Mouse (Mus musculus) hindbrain, embryonic 16.5 days (tissue): Measurements from ENCODE around the gene Kbtbd12. TPM values are rescaled to one million over a fixed set of nuclear protein-coding genes. Genes with fewer than 3 reads are reported as not detected.
A peak's percentile ranks its signal among the peaks of the same experiment; 100 is the strongest.

ENCODE experiments used
- ATAC-seq: fragments of 200-750 bp; cut with Nextera tagmentation; 2 replicates; pipeline ENCODE4 v1.8.0; 2017; ENCODE audit warnings: moderate TSS enrichment, moderate library complexity
- H3K27ac ChIP-seq: fragments of 300-500 bp; sonication (generic); 2 replicates; pipeline ENCODE4 v1.5.1; 2014; ENCODE audit warnings: low read depth, mild to moderate bottlenecking, control low read depth, low read length, moderate library complexity
- H3K27me3 ChIP-seq: fragments of 300-500 bp; sonication (generic); replicated peaks from 2 replicates; pipeline ENCODE4 v1.6.1; 2014; ENCODE audit warnings: low read length; ENCODE audit not compliant: control insufficient read depth, insufficient read depth
- H3K36me3 ChIP-seq: fragments of 300-500 bp; sonication (generic); 2 replicates; pipeline ENCODE4 v1.6.1; 2014; ENCODE audit warnings: mild to moderate bottlenecking, low read length, moderate library complexity, mixed read lengths; ENCODE audit not compliant: control insufficient read depth, insufficient read depth
- H3K4me1 ChIP-seq: fragments of 300-500 bp; sonication (generic); 2 replicates; pipeline ENCODE4 v1.6.1; 2014; ENCODE audit warnings: low read depth, low read length; ENCODE audit not compliant: control insufficient read depth, insufficient read depth
- H3K4me2 ChIP-seq: fragments of 300-500 bp; sonication (generic); 2 replicates; pipeline ENCODE4 v1.6.1; 2014; ENCODE audit warnings: mild to moderate bottlenecking, low read length, control low read depth, moderate library complexity
- H3K4me3 ChIP-seq: fragments of 300-500 bp; sonication (generic); 2 replicates; pipeline ENCODE4 v1.5.1; 2014; ENCODE audit warnings: mild to moderate bottlenecking, low read length, control low read depth, moderate library complexity
- H3K9ac ChIP-seq: fragments of 300-500 bp; sonication (generic); 2 replicates; pipeline ENCODE4 v1.6.1; 2014; ENCODE audit warnings: low read depth, mild to moderate bottlenecking, control low read depth, low read length, moderate library complexity
- H3K9me3 ChIP-seq: fragments of 300-500 bp; sonication (generic); 2 replicates; pipeline ENCODE4 v1.6.1; 2014; ENCODE audit warnings: mild to moderate bottlenecking, low read length, moderate library complexity; ENCODE audit not compliant: control insufficient read depth
- WGBS: fragments of 180-500 bp; shearing (Covaris S2); extraction: QIAGEN DNeasy Blood & Tissue Kit; methylation state at CpG from one replicate; pipeline ENCODE4 v1.1.7; 2014; 5-methylcytosine and 5-hydroxymethylcytosine counted together
- polyA plus RNA-seq: library from polyadenylated mRNA; unstranded; fragments of >200 nt; fragmentation: Nextera tagmentation; extraction: Ambion mirVana; gene quantifications from 2 replicates; pipeline ENCODE4 v1.2.1, GENCODE M21; 2015

Gene Kbtbd12
- polyA plus RNA-seq, 1 experiment from 2014 or later: 0.60 TPM

DNA sequence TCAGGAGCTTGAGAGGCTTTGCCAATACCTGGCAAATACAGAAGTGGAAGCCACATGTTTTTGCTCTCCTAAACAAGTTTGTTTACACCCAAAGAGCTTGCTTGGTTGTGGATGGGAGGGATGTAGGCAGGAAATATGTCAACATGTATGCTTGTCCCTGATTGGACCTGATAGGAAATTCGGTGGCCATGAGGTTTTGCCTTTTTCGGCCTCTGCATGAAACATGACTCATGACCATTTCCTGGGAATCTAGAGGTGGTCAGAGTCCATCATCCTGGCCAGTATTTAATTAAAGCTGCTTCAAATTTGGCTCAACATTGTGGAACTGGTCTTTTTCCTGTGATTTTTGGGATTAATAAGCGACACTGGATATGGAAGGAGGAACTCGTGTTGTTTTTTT lies 53.8 kb downstream of the Kbtbd12 start:
- WGBS: 93% methylated on average over 4 of the region's 4 CpGs
- no peak overlapping the region for H3K4me3 ChIP-seq
- H3K9ac ChIP-seq: no peak overlapping the region
- H3K4me2 ChIP-seq: no peak overlapping the region
- no peaks in the 10 kb centered on the region for H3K4me1 ChIP-seq
- ATAC-seq: no peak
- no peak overlapping the region for H3K27ac ChIP-seq
- no peaks in the 10 kb centered on the region for H3K9me3 ChIP-seq
- no peaks in the 10 kb centered on the region for H3K27me3 ChIP-seq
- no peaks in the 10 kb centered on the region for H3K36me3 ChIP-seq

GRCm38 (mm10) chr6:88576495-88576894 lies 61.3 kb downstream of the Kbtbd12 start:
- no peak for ATAC-seq
- WGBS: 86% methylated on average over 11 of the region's 11 CpGs
- no peak overlapping the region for H3K27ac ChIP-seq
- H3K4me1 ChIP-seq: no peaks in the 10 kb centered on the region
- H3K9me3 ChIP-seq: no peaks in the 10 kb centered on the region
- no peak overlapping the region for H3K4me2 ChIP-seq
- H3K27me3 ChIP-seq: no peaks in the 10 kb centered on the region
- H3K4me3 ChIP-seq: no peak overlapping the region
- H3K36me3 ChIP-seq: no peaks in the 10 kb centered on the region
- no peak overlapping the region for H3K9ac ChIP-seq

- ATAC-seq: no peak
- Histone ChIP-seq H3K27ac (no peak overlapping the region), H3K4me1 (peaks cover 4% of the 10 kb centered on the region; the same call in 1 of the 2 replicates), H3K4me2 (0 out of 2 replicates have a peak overlapping the region, but pooled peaks have one; percentile 10), H3K9ac (no peak overlapping the region), H3K9me3 (no peaks in the 10 kb centered on the region), H3K27me3 (peaks cover 7% of the 10 kb centered on the region), H3K4me3 (no peak overlapping the region), H3K36me3 (no peaks in the 10 kb centered on the region)
- 14% methylated on average over 7 of the region's 7 CpGs for WGBS
These were observed 71.1 kb downstream of the Kbtbd12 start for GRCm38 (mm10) chr6:88566676-88567075.

- Histone ChIP-seq H3K36me3 (no peaks in the 10 kb centered on the region), H3K27me3 (peaks cover 7% of the 10 kb centered on the region), H3K9ac (no peak overlapping the region), H3K4me2 (no peak overlapping the region), H3K4me1 (peaks cover 4% of the 10 kb centered on the region; the same call in 1 of the 2 replicates), H3K27ac (no peak overlapping the region), H3K9me3 (no peaks in the 10 kb centered on the region), H3K4me3 (no peak overlapping the region)
- ATAC-seq: no peak
- 24% methylated on average over 6 of the region's 6 CpGs for WGBS
These were observed 72.7 kb downstream of the Kbtbd12 start for GRCm38 (mm10) chr6:88565033-88565432.

DNA sequence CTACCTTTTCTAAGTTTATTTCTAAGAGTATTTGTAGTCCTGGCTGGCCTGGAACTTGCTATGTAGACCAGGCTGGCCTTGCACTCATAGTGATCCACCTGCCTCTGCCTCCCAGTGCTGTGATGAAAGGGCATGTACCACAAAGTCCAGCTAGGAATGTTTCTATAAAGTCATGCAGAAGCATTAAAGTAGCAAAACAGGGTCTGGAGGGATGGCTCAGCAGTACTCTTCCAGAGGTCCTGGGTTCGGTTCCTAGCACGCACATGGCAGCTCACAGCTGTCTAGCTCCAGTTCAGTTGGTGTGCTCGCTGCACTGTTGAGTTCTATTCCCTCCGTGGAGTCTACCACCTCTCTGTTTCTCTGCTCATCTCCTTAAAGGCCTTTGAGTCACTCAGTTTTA lies 77.6 kb downstream of the Kbtbd12 start:
- ATAC-seq: no peak
- 87% methylated on average over 4 of the region's 4 CpGs for WGBS
- H3K9me3 ChIP-seq: no peaks in the 10 kb centered on the region

DNA sequence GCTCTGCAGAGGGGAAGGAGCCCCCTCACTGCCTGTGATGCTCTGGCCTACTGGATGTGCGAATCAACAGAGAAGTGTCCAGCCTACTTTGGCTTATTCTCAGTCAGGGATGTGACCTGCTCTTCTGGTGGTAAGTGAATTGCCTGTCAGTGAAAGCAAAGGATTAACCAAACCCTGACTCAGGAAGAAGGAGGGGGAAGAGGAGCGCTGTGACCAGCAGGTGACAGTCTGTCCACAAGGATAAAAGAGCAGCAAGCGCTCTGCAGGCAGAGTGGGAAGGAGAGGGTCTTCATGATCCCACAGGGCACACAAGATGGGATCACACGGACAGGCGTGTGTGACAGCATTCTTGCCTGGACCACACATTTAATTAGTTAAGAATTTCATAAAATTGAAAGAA lies 78.1 kb downstream of the Kbtbd12 start:
- no peaks in the 10 kb centered on the region for H3K9me3 ChIP-seq
- no peak overlapping the region for H3K27ac ChIP-seq
- no peaks in the 10 kb centered on the region for H3K27me3 ChIP-seq
- no peaks in the 10 kb centered on the region for H3K4me1 ChIP-seq
- no peak overlapping the region for H3K4me2 ChIP-seq
- no peak overlapping the region for H3K9ac ChIP-seq
- 34% methylated on average over 5 of the region's 5 CpGs for WGBS
- no peak; the same call in 1 of the 2 replicates for ATAC-seq
- H3K36me3 ChIP-seq: no peaks in the 10 kb centered on the region
- no peak overlapping the region for H3K4me3 ChIP-seq

More for the DNA sequence above, 77.6 kb downstream of the Kbtbd12 start:
- Histone ChIP-seq H3K36me3 (no peaks in the 10 kb centered on the region), H3K4me3 (no peak overlapping the region), H3K9ac (no peak overlapping the region), H3K4me1 (no peaks in the 10 kb centered on the region), H3K27ac (no peak overlapping the region), H3K27me3 (no peaks in the 10 kb centered on the region), H3K4me2 (no peak overlapping the region)

DNA sequence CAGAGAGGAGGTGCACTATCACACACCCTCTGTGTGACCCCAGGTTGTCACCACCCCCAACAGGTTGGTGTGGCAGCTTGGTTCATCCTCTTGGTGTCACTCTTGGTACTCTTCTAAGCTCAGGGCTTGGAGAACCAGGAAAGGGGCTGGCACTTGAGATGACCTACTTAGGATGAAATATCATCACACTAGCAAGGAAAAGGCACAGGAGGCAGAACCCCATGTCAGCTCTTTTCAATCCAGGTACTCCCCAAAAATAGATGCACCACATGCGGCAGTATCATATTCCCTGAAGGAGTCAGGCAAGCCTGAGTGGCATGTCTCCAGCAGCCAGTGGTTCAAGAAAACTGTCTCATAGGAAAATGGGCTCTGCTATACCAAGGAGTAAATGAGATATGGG lies 79.7 kb downstream of the Kbtbd12 start:
- no peak overlapping the region for H3K4me2 ChIP-seq
- H3K27me3 ChIP-seq: no peaks in the 10 kb centered on the region
- 72% methylated on average over 1 of the region's 1 CpGs for WGBS
- H3K36me3 ChIP-seq: no peaks in the 10 kb centered on the region
- H3K4me1 ChIP-seq: no peaks in the 10 kb centered on the region
- H3K9ac ChIP-seq: no peak overlapping the region
- ATAC-seq: 0 out of 2 replicates have a peak, but pooled peaks have one; percentile 42
- no peak overlapping the region for H3K4me3 ChIP-seq
- no peaks in the 10 kb centered on the region for H3K9me3 ChIP-seq
- no peak overlapping the region for H3K27ac ChIP-seq

GRCm38 (mm10) chr6:88557548-88557947 lies 80.2 kb downstream of the Kbtbd12 start:
- Histone ChIP-seq H3K4me3 (no peak overlapping the region), H3K27ac (no peak overlapping the region), H3K27me3 (no peaks in the 10 kb centered on the region), H3K9ac (no peak overlapping the region), H3K4me2 (no peak overlapping the region), H3K4me1 (no peaks in the 10 kb centered on the region), H3K9me3 (no peaks in the 10 kb centered on the region), H3K36me3 (no peaks in the 10 kb centered on the region)
- no peak for ATAC-seq
- WGBS: 10% methylated on average over 4 of the region's 4 CpGs

DNA sequence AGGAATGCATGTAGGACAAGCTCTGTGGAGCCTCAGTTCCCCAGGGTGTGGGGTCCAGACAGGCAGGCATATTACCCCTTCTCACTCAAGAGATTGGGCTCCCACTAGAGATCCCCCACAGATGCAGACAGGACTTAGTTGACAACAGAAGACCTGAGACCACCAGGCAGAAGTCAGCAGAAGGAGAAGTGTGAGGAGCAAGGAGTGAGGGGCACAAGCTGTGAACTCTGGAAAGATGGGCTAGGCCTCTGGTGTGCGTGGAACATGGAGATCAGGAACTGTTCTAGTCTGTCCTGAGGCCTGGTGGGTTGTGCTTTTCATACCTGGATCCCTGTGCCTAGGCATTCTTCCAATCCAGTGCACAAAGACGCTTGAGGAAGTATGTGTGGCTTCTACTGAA lies 87.8 kb downstream of the Kbtbd12 start:
- Histone ChIP-seq H3K4me3 (no peak overlapping the region), H3K27ac (no peak overlapping the region), H3K36me3 (no peaks in the 10 kb centered on the region), H3K27me3 (no peaks in the 10 kb centered on the region), H3K9me3 (no peaks in the 10 kb centered on the region), H3K4me2 (no peak overlapping the region), H3K9ac (no peak overlapping the region; the same call in 1 of the 2 replicates), H3K4me1 (peaks cover 8% of the 10 kb centered on the region)
- 88% methylated on average over 2 of the region's 2 CpGs for WGBS
- no peak for ATAC-seq
